Mouse (Mus musculus) midbrain, embryonic 16.5 days (tissue): Measurements from ENCODE around the gene Arl3. TPM values are rescaled to one million over a fixed set of nuclear protein-coding genes. Genes with fewer than 3 reads are reported as not detected.

Experiments used
- ATAC-seq: fragments of 200-750 bp; cut with Nextera tagmentation; 2 replicates; pipeline ENCODE4 v1.8.0; 2017; ENCODE audit warnings: moderate TSS enrichment
- H3K27ac ChIP-seq: fragments of 300-500 bp; sonication (generic); 2 replicates; pipeline ENCODE4 v1.5.1; 2014; ENCODE audit warnings: mild to moderate bottlenecking, low read length, mixed read lengths
- H3K27me3 ChIP-seq: fragments of 300-500 bp; sonication (generic); 2 replicates; pipeline ENCODE4 v1.6.1; 2014; ENCODE audit warnings: low read depth, low read length, mixed read lengths; ENCODE audit not compliant: control insufficient read depth, insufficient read depth
- H3K36me3 ChIP-seq: fragments of 300-500 bp; sonication (generic); 2 replicates; pipeline ENCODE4 v1.6.1; 2014; ENCODE audit warnings: mild to moderate bottlenecking, low read length, moderate library complexity, mixed read lengths; ENCODE audit not compliant: control insufficient read depth, insufficient read depth
- H3K4me1 ChIP-seq: fragments of 300-500 bp; sonication (generic); 2 replicates; pipeline ENCODE4 v1.6.1; 2014; ENCODE audit warnings: mild to moderate bottlenecking, low read length, mixed read lengths; ENCODE audit not compliant: control insufficient read depth, insufficient read depth
- H3K4me2 ChIP-seq: fragments of 300-500 bp; sonication (generic); 2 replicates; pipeline ENCODE4 v1.6.1; 2014; ENCODE audit warnings: mild to moderate bottlenecking, low read length, mixed read lengths
- H3K4me3 ChIP-seq: fragments of 300-500 bp; sonication (generic); 2 replicates; pipeline ENCODE4 v1.5.1; 2014; ENCODE audit warnings: low read depth, mild to moderate bottlenecking, low read length, moderate library complexity, mixed read lengths
- H3K9ac ChIP-seq: fragments of 300-500 bp; sonication (generic); 2 replicates; pipeline ENCODE4 v1.6.1; 2014; ENCODE audit warnings: low read depth, low read length, mixed read lengths
- H3K9me3 ChIP-seq: fragments of 300-500 bp; sonication (generic); replicated peaks from 2 replicates; pipeline ENCODE4 v1.6.1; 2014; ENCODE audit warnings: mild to moderate bottlenecking, low read length, mixed read lengths; ENCODE audit not compliant: control insufficient read depth, poor library complexity, severe bottlenecking
- WGBS: fragments of 180-500 bp; shearing (Covaris S2); extraction: QIAGEN DNeasy Blood & Tissue Kit; methylation state at CpG from one replicate; pipeline ENCODE4 v1.1.7; 2014; 5-methylcytosine and 5-hydroxymethylcytosine counted together
- polyA plus RNA-seq: library from polyadenylated mRNA; unstranded; fragments of >200 nt; fragmentation: Nextera tagmentation; extraction: Ambion mirVana; gene quantifications from 2 replicates; pipeline ENCODE4 v1.2.1, GENCODE M21; 2015

Gene Arl3
- polyA plus RNA-seq, 1 experiment from 2014 or later: 226 TPM

GRCm38 (mm10) chr19:46502069-46502455 lies 70.9 kb downstream of the Arl3 start:
- peaks cover 31% of the 10 kb centered on the region for H3K4me1 ChIP-seq
- 1% methylated on average over 33 of the region's 46 CpGs for WGBS
- ATAC-seq: no peak
- H3K4me2 ChIP-seq: peak overlapping the region; percentile 89
- peak overlapping the region; percentile 87 for H3K9ac ChIP-seq
- H3K27ac ChIP-seq: peak overlapping the region; percentile 98
- peak overlapping the region; percentile 64 for H3K4me3 ChIP-seq
- H3K36me3 ChIP-seq: no peaks in the 10 kb centered on the region
- no peaks in the 10 kb centered on the region for H3K27me3 ChIP-seq
- no peaks in the 10 kb centered on the region for H3K9me3 ChIP-seq

- Histone ChIP-seq H3K4me3 (peak within 1 kb of the TSS; percentile 64), H3K9ac (peak within 1 kb of the TSS; percentile 87), H3K4me2 (peak within 1 kb of the TSS; percentile 89), H3K27me3 (no peaks in the 10 kb centered on the region), H3K36me3 (no peaks in the 10 kb centered on the region), H3K9me3 (no peaks in the 10 kb centered on the region), H3K4me1 (peaks cover 26% of the 10 kb centered on the region), H3K27ac (peak within 1 kb of the TSS; percentile 98)
- 0% methylated on average over 28 of the region's 64 CpGs for WGBS
- peak; percentile 37 for ATAC-seq
Observed at GRCm38 (mm10) chr19:46501401-46502068, 71.5 kb downstream of the Arl3 start, which contains the start of gene Trim8. Gene Trim8, plus strand, starts transcription at chr19:46501702.

GRCm38 (mm10) chr19:46500581-46501341 lies 72.2 kb downstream of the Arl3 start:
- Histone ChIP-seq H3K4me2 (peak overlapping the region; percentile 89), H3K4me1 (peaks cover 18% of the 10 kb centered on the region), H3K9ac (peak overlapping the region; percentile 87), H3K27ac (peak overlapping the region; percentile 98), H3K27me3 (no peaks in the 10 kb centered on the region), H3K4me3 (peak overlapping the region; percentile 64), H3K36me3 (no peaks in the 10 kb centered on the region), H3K9me3 (no peaks in the 10 kb centered on the region)
- WGBS: under 1% methylated on average over 35 of the region's 50 CpGs
- ATAC-seq: peak; percentile 26; the same call in 1 of the 2 replicates

- Histone ChIP-seq H3K9ac (peak overlapping the region; percentile 87), H3K4me1 (peaks cover 11% of the 10 kb centered on the region), H3K27me3 (no peaks in the 10 kb centered on the region), H3K27ac (peak overlapping the region; percentile 98), H3K36me3 (no peaks in the 10 kb centered on the region), H3K4me2 (peak overlapping the region; percentile 89), H3K9me3 (no peaks in the 10 kb centered on the region), H3K4me3 (peak overlapping the region; percentile 64)
- peak; percentile 86 for ATAC-seq
- under 1% methylated on average over 39 of the region's 52 CpGs for WGBS
Observed at GRCm38 (mm10) chr19:46499836-46500580, 73.0 kb downstream of the Arl3 start.

- no peak overlapping the region for H3K9ac ChIP-seq
- WGBS: 1% methylated on average over 3 of the region's 3 CpGs
- H3K4me1 ChIP-seq: peaks cover 6% of the 10 kb centered on the region
Observed at GRCm38 (mm10) chr19:46499539-46499835, 73.5 kb downstream of the Arl3 start.

GRCm38 (mm10) chr19:46497230-46497629 lies 75.8 kb downstream of the Arl3 start:
- no peaks in the 10 kb centered on the region for H3K27me3 ChIP-seq

More at GRCm38 (mm10) chr19:46499539-46499835, 73.5 kb downstream of the Arl3 start:
- H3K4me3 ChIP-seq: peak overlapping the region; percentile 26; the same call in 1 of the 2 replicates
- no peaks in the 10 kb centered on the region for H3K27me3 ChIP-seq
- H3K9me3 ChIP-seq: no peaks in the 10 kb centered on the region
- H3K36me3 ChIP-seq: no peaks in the 10 kb centered on the region
- peak overlapping the region; percentile 50 for H3K4me2 ChIP-seq
- no peak for ATAC-seq
- peak overlapping the region; percentile 72 for H3K27ac ChIP-seq

GRCm38 (mm10) chr19:46495136-46495535 lies 77.9 kb downstream of the Arl3 start:
- Histone ChIP-seq H3K27me3 (no peaks in the 10 kb centered on the region), H3K4me3 (no peak overlapping the region), H3K9ac (no peak overlapping the region), H3K27ac (no peak overlapping the region), H3K36me3 (no peaks in the 10 kb centered on the region), H3K9me3 (no peaks in the 10 kb centered on the region), H3K4me2 (no peak overlapping the region), H3K4me1 (peaks cover 3% of the 10 kb centered on the region; the same call in 1 of the 2 replicates)
- ATAC-seq: no peak
- 77% methylated on average over 8 of the region's 8 CpGs for WGBS

More at GRCm38 (mm10) chr19:46497230-46497629, 75.8 kb downstream of the Arl3 start:
- no peak overlapping the region for H3K27ac ChIP-seq
- WGBS: 63% methylated on average over 2 of the region's 2 CpGs
- H3K9ac ChIP-seq: no peak overlapping the region
- H3K4me3 ChIP-seq: no peak overlapping the region
- H3K9me3 ChIP-seq: no peaks in the 10 kb centered on the region
- H3K4me1 ChIP-seq: peaks cover 3% of the 10 kb centered on the region; the same call in 1 of the 2 replicates
- no peak overlapping the region for H3K4me2 ChIP-seq
- no peaks in the 10 kb centered on the region for H3K36me3 ChIP-seq
- ATAC-seq: no peak

GRCm38 (mm10) chr19:46490634-46491033 lies 82.4 kb downstream of the Arl3 start:
- 2% methylated on average over 2 of the region's 2 CpGs for WGBS
- ATAC-seq: no peak

More at GRCm38 (mm10) chr19:46490634-46491033, 82.4 kb downstream of the Arl3 start:
- Histone ChIP-seq H3K27ac (no peak overlapping the region), H3K4me2 (no peak overlapping the region), H3K9ac (no peak overlapping the region), H3K36me3 (peaks cover 5% of the 10 kb centered on the region; the same call in 1 of the 2 replicates), H3K4me1 (no peaks in the 10 kb centered on the region), H3K9me3 (no peaks in the 10 kb centered on the region), H3K27me3 (no peaks in the 10 kb centered on the region), H3K4me3 (no peak overlapping the region)
